Mouse (Mus musculus): Measurements from ENCODE around the gene Cc2d1a.

The Cc2d1a gene

GRCm38 (mm10) chr8:84137848-84138247 lies 9.9 kb downstream of the Cc2d1a start:
- no peak for TF ChIP-seq GATA4 (IDR thresholded peaks at IDR 0.05; ENCODE audit: insufficient replicate concordance, low read length)

DNA sequence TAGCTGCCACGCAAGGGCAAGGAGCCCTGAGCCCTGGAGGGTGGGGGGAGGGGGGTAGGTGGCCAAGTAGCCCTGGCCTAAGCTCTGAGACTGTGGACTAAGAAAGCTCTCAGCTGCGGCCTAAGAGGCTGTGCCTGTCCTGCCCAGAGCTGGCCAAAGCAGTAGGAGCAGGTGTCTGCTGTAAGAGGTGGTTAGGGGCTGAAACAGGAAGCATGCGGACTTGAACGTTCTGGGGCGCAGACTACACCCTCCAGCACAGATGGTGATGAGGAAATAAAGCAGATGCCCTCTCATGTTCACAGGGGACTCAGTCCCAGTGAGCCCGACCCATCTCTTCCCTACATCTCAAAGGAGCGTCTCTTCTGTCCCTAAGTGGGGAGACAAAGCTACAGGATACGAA lies 15.5 kb downstream of the Cc2d1a start:
- TF ChIP-seq GATA4 (IDR thresholded peaks at IDR 0.05; ENCODE audit: insufficient replicate concordance, low read length): no peak

DNA sequence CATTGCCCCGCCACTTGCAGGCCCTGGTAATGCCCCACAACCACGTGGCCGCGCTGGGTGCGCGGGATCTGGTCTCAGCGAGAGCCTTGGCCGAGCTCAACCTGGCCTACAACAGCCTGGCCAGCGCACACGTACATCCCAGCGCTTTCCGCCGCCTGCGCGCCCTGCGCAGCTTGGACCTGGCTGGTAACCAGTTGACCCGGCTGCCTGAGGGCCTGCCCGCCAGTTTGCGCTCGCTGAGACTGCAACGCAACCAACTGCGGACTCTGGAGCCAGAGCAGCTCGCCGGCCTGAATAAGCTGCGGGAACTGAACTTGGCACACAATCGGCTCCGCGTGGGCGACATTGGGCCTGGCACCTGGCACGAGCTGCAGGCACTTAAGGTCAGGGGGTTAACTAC lies 16.9 kb downstream of the Cc2d1a start:
- no peak for TF ChIP-seq GATA4 (IDR thresholded peaks at IDR 0.05; ENCODE audit: insufficient replicate concordance, low read length)

DNA sequence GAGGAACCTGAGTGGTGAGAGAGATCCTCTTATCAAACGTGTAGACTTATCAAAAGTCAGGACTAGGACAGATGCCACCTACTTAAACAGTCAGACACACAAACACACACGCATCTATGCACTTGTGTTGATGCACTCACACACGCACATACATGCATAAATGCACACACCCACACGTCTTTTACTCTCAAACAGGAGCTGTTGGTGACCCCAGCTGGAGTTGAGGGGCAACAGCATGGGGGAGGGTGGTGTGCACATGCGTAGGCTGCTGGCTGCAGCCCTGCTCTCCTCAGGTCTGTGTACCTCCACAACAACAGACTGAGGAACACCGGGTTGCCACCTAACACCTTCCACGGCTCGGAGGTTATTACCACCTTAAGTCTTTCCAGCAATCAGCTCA lies 19.5 kb downstream of the Cc2d1a start:
- TF ChIP-seq GATA4 (IDR thresholded peaks at IDR 0.05; ENCODE audit: insufficient replicate concordance, low read length): no peak

- no peak for TF ChIP-seq GATA4 (IDR thresholded peaks at IDR 0.05; ENCODE audit: insufficient replicate concordance, low read length)
Observed at GRCm38 (mm10) chr8:84127202-84127901, 20.4 kb downstream of the Cc2d1a start.

- no peak for TF ChIP-seq GATA4 (IDR thresholded peaks at IDR 0.05; ENCODE audit: insufficient replicate concordance, low read length)
Observed at GRCm38 (mm10) chr8:84126742-84127141, 21.0 kb downstream of the Cc2d1a start.

DNA sequence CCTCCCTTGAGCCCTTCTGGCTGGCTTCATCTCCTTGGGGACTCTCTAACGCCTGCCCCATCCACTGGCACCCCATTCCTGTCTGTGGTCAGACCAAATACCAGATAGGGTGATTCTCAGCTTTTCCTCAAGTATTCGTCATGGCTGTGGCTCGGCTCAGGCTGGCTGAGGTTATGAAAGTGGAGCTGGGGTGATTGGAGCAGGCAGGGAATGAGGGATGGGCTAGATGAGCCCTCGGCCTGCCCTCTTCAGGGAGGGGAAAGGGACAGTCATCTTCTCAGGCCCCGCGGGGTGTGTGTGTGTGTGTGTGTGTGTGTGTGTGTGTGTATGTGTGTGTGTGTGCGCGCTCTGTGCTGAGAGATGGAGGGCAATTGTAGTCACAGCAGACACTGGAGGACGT lies 22.1 kb downstream of the Cc2d1a start, which contains the start of gene Podnl1:
Gene Podnl1 (plus strand): TSS at position 334 of the 400 bp plus-strand sequence.
- TF ChIP-seq GATA4 (IDR thresholded peaks at IDR 0.05; ENCODE audit: insufficient replicate concordance, low read length): no peak

- no peak for TF ChIP-seq GATA4 (IDR thresholded peaks at IDR 0.05; ENCODE audit: insufficient replicate concordance, low read length)
Observed at GRCm38 (mm10) chr8:84122151-84122550, 25.6 kb downstream of the Cc2d1a start.

GRCm38 (mm10) chr8:84115646-84116045 lies 32.1 kb downstream of the Cc2d1a start:
- TF ChIP-seq GATA4 (IDR thresholded peaks at IDR 0.05; ENCODE audit: insufficient replicate concordance, low read length): no peak

DNA sequence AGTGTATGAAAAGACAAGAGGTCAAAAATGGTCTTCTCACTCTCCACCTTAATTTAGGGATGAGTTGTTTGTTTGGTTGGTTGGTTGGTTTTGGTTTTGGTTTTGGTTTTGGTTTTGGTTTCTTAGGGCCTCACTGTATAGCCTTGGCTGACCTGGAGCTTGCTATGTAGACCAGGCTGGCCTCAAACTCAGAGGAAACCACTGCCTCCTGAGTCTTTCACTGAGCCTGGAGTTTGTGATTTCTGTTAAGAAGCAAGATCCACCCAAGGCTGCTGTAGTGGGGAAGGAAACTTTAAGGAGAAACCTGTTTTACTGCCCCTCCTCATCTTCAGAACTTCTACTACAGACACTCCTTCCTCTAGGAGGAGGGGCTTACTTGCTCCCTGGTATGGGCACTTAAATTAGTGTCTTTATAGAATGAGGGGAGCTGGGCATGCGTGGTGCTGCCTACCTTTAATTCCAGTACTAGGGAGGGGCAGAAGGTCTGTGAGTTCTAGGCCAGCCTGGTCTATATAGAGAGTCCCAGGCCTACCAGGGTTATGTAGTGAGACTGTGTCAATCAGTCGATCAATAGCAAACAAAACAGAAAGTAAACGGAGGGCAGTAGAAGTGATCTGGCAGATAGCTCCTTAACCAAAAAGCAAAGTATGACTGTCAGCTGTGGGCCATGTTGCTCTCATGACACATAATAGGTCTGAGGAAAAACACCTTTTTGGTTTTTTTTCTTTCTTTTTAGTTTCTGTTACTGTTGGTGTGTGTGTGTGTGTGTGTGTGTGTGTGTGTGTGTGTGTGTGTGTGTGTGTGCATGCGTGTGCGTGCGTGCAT lies 41.3 kb downstream of the Cc2d1a start:
- TF ChIP-seq GATA4 (IDR thresholded peaks at IDR 0.05; ENCODE audit: insufficient replicate concordance, low read length): no peak

GRCm38 (mm10) chr8:84105676-84106075 lies 42.1 kb downstream of the Cc2d1a start:
- no peak for TF ChIP-seq GATA4 (IDR thresholded peaks at IDR 0.05; ENCODE audit: insufficient replicate concordance, low read length)

DNA sequence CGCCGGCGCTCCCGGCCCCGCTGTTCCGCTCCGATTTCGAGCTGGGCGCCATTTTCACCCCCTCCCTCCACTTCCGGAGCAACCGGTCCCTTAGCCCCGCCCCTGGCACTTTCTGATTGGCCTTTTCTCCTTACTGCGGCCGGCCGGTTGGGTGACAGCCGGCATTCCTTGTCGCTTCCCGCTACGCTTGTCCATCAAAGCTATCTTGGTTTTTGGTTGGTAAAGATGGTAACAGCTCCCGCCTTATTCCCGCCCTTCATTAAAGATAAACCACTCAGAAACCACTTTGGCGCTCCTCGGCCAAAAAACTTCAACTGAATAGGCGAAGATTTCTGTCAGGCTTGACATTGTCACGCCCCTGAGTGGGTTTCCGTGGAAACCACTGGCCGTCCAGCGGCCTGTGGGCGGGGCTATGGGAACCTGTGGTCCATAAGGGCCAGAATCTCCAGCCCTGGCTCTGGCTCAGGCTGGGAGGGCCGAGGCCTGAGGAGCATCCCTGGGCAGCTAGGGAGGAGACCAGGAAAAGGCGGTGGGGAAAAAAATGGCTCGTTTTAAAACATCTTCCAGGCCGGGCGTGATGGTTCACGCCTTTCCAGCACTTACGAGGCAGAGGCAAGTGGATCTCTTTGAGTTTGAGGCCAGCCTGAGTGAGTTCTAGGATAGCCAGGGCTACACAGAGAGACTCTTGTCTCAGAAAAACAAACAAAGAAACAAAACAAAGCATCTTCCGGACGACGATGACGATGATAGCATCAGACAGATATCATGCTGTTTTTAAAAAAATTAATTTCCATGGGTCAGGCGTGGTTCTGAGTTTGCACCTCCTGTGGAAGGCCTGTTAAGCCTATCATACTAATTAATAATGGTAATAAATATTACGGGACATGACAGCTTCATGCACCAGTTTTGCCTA lies 42.8 kb downstream of the Cc2d1a start, which contains the start of gene Dcaf15:
Gene Dcaf15 (minus strand): TSS at position 72 of the 913 bp plus-strand sequence.
- TF ChIP-seq GATA4 (IDR thresholded peaks at IDR 0.05; ENCODE audit: insufficient replicate concordance, low read length): no peak

DNA sequence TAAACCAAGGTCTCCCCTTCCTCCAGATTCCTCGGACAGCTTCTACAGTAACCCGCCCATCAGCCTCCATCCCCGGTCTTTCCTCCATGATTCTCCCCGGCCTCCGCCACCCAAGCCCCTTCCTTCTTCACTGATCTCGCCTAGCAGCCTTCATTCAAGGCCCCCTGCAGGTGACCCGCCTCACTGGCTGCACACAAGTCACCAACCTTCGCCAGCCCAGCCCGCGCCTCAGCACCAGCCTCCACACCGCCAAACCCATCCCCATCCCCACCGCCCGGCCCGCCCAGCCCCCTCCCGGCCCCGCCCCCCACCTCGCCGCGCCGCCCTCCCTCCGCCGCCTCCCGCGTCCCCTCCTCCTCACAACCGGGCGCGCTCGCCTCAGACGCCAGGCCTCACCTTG lies 43.5 kb downstream of the Cc2d1a start:
- TF ChIP-seq GATA4 (IDR thresholded peaks at IDR 0.05; ENCODE audit: insufficient replicate concordance, low read length): no peak

DNA sequence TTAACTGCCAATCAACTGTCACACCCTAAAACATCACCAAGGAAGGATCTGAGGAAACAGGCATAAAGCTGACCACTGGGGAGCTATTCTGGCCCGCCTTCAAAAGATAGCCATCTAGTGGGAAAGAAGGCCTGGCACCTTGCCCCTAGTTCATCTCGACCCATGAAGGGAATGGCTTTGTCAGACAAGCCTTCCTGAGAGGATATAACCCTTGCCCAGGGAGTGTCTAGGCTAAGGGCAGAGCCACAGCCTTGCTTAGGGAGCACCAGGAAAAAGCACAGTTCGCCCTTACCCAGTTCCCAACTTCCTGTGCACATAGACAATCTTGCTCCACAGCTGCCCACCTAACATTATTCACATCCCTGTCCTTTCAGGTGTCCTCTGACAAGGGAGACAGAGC lies 44.1 kb downstream of the Cc2d1a start:
- TF ChIP-seq GATA4 (IDR thresholded peaks at IDR 0.05; ENCODE audit: insufficient replicate concordance, low read length): no peak
